ENCODE assay signal across 8 mouse cellular contexts in the genomic region with DNA sequence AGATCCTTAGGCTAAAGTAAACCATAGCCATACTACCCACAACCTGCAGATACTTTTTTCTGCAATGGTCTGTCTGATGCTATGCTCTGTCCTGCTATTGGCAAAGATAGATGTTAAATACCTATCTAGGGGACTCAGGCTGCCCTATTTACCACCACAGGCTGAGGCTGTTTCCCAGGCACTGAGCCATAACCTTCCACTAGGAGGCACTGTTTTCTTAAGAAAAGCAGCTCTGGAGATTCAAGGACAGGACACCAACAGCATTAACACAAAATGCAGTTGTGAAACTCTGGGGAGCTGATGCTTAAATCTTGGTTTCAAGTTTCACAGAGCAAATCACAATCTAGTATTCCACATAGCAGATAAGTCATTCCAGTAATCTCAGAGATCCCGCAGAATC.
DNase-seq lines count a peak whose midpoint lies in the region; ATAC-seq lines count a peak whose summit lies in the region.

No protein-coding gene starts in this region.

- 58% methylated on average over 1 of the region's 1 CpGs for WGBS in kidney, embryonic 15.5 days

- peak; percentile 21 for DNase-seq in kidney, adult 11 months
- peak; percentile 45 for DNase-seq in CD4-positive helper T cell, adult 2 months (ENCODE audit: low read depth, low spot score)
- DNase-seq in MEL-GATA-1-ER (ENCODE audit: extremely low read depth, low read depth) = peak; percentile 27
- peak; percentile 76 to 81 for DNase-seq in cerebellum, postnatal 14 days
- peak; percentile 45 to 66 for DNase-seq in kidney, postnatal 36 days
- DNase-seq in retina, embryonic 14.5 days (ENCODE audit: low spot score) = peak; percentile 94
- no peak for DNase-seq in ovary, adult 18-20 months (ENCODE audit: low spot score)

- ATAC-seq in kidney, embryonic 15.5 days (replicated peaks; ENCODE audit: low FRiP score) = no peak

- H3K4me2 ChIP-seq in kidney, embryonic 15.5 days = no peak overlapping the region

- no peak overlapping the region for H3K27ac ChIP-seq in kidney, embryonic 15.5 days

- H3K9me3 ChIP-seq in kidney, embryonic 15.5 days (replicated peaks) = no peaks in the 10 kb centered on the region

- no peak overlapping the region for H3K9ac ChIP-seq in kidney, embryonic 15.5 days

- no peaks in the 10 kb centered on the region for H3K27me3 ChIP-seq in kidney, embryonic 15.5 days

- H3K4me3 ChIP-seq in kidney, embryonic 15.5 days (replicated peaks) = no peak overlapping the region

- H3K4me1 ChIP-seq in kidney, embryonic 15.5 days = no peaks in the 10 kb centered on the region

- H3K36me3 ChIP-seq in kidney, embryonic 15.5 days = peaks cover 18% of the 10 kb centered on the region
